ENCODE assay signal across 15 mouse cellular contexts in the genomic region with DNA sequence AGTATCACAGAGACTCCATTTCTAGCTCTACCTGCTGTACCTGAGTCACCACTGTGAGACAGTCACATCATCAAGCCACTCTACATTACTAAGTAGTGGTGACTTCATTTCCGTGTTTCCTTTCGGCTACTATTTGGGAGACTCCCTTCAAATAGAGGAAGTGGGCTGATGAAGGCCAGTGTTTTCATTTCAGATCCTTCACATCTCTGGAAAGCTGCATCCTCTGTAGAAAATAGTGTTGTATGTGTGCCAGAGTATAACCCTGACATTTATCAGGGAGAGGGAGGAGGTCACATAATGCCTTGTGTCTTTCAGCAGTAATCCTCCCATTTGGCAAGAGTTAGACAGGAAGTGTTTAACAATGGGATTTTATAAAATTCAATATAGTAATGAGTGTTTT.
A peak's percentile ranks its signal among the peaks of the same experiment; 100 is the strongest.
DNase-seq lines count a peak whose midpoint lies in the region; ATAC-seq and TF ChIP-seq lines count a peak whose summit lies in the region.
"Had no signal": no experiment of that assay in that cellular context is flagged by ENCODE, and none has a peak within 500 bp of the region (broad histone marks: within the 10 kb centered on the region; RNA-seq: fewer than 3 reads in every experiment).

No protein-coding gene starts in this region.

- peak; percentile 32 for ATAC-seq in heart, embryonic 13.5 days (ENCODE audit: extremely low read depth, insufficient number of reproducible peaks, low FRiP score, low TSS enrichment)
- ATAC-seq in heart, postnatal 0 days (ENCODE audit: insufficient read depth, low read depth) = peak; percentile 84
- no peak for ATAC-seq in midbrain, embryonic 15.5 days (replicated peaks)
- ATAC-seq in hindbrain, embryonic 13.5 days (ENCODE audit: low FRiP score) = no peak
- ATAC-seq: inflammation-experienced regulatory T-cells, adult 6 months; midbrain, embryonic 13.5 days had no signal

- WGBS in heart, embryonic 13.5 days = 56% methylated on average over 2 of the region's 2 CpGs
- 64% methylated on average over 2 of the region's 2 CpGs for WGBS in heart, postnatal 0 days
- WGBS in midbrain, embryonic 15.5 days = 90% methylated on average over 2 of the region's 2 CpGs
- 95% methylated on average over 2 of the region's 2 CpGs for WGBS in hindbrain, embryonic 13.5 days

- no peaks in the 10 kb centered on the region for H3K27me3 ChIP-seq in heart, embryonic 13.5 days (replicated peaks)
- H3K27me3 ChIP-seq in heart, postnatal 0 days (ENCODE audit: control insufficient read depth, insufficient read depth, low read length) = no peaks in the 10 kb centered on the region
- H3K27me3 ChIP-seq in midbrain, embryonic 15.5 days (replicated peaks) = no peaks in the 10 kb centered on the region
- H3K27me3 ChIP-seq in hindbrain, embryonic 13.5 days = no peaks in the 10 kb centered on the region
- H3K27me3 ChIP-seq: embryonic facial prominence, embryonic 15.5 days; forebrain, embryonic 12.5 days; midbrain, embryonic 13.5 days had no signal

- intact Hi-C loops in heart, postnatal 14 days (cut with DNase I) = loop anchor here (2.0 to 10.0 kb wide), 2 partner anchors 77 to 675 kb away; no protein-coding TSS in a partner anchor

- no peak for TF ChIP-seq CTCF in heart, postnatal 0 days (IDR thresholded peaks at IDR 0.05; ENCODE audit: low read depth)

- H3K4me3 ChIP-seq in heart, embryonic 13.5 days = no peak overlapping the region
- no peak overlapping the region for H3K4me3 ChIP-seq in heart, postnatal 0 days (ENCODE audit: low read depth, low read length)
- no peak overlapping the region for H3K4me3 ChIP-seq in midbrain, embryonic 15.5 days
- H3K4me3 ChIP-seq in hindbrain, embryonic 13.5 days = no peak overlapping the region
- H3K4me3 ChIP-seq: embryonic facial prominence, embryonic 15.5 days; forebrain, embryonic 12.5 days; left cerebral cortex, adult 2 months; midbrain, embryonic 13.5 days had no signal

- DNase-seq in heart, adult 11 months = peak; percentile 96
- no peak for DNase-seq in heart, postnatal 14 days
- DNase-seq in kidney, adult 9 months = peak; percentile 62
- DNase-seq in kidney, adult 18-20 months = no peak
- DNase-seq in heart, postnatal 0 days (ENCODE audit: low spot score) = peak; percentile 76
- DNase-seq: cerebellum, adult 9-11 months; thymus, adult 2 months had no signal

- H3K27ac ChIP-seq in heart, embryonic 13.5 days (replicated peaks) = peak overlapping the region; percentile 59
- H3K27ac ChIP-seq in heart, postnatal 0 days (ENCODE audit: low read depth) = 0 out of 2 replicates have a peak overlapping the region, but pooled peaks have one; percentile 73
- no peak overlapping the region for H3K27ac ChIP-seq in midbrain, embryonic 15.5 days
- H3K27ac ChIP-seq in hindbrain, embryonic 13.5 days = no peak overlapping the region
- H3K27ac ChIP-seq: embryonic facial prominence, embryonic 15.5 days; forebrain, embryonic 12.5 days; left cerebral cortex, adult 2 months; midbrain, embryonic 13.5 days had no signal

- TF ChIP-seq EP300 in heart, postnatal 0 days (IDR thresholded peaks at IDR 0.05; ENCODE audit: low read depth) = peak; percentile 82; the same call in 1 of the 2 replicates

- no peak overlapping the region for H3K4me2 ChIP-seq in heart, embryonic 13.5 days
- H3K4me2 ChIP-seq in heart, postnatal 0 days (ENCODE audit: low read depth, low read length) = no peak overlapping the region
- H3K4me2 ChIP-seq in midbrain, embryonic 15.5 days = no peak overlapping the region
- H3K4me2 ChIP-seq in hindbrain, embryonic 13.5 days = no peak overlapping the region
- H3K4me2 ChIP-seq: embryonic facial prominence, embryonic 15.5 days; forebrain, embryonic 12.5 days; midbrain, embryonic 13.5 days had no signal

- no peaks in the 10 kb centered on the region for H3K9me3 ChIP-seq in heart, embryonic 13.5 days
- H3K9me3 ChIP-seq in heart, postnatal 0 days (replicated peaks; ENCODE audit: control insufficient read depth, low read length) = no peaks in the 10 kb centered on the region
- no peaks in the 10 kb centered on the region for H3K9me3 ChIP-seq in midbrain, embryonic 15.5 days
- H3K9me3 ChIP-seq in hindbrain, embryonic 13.5 days = no peaks in the 10 kb centered on the region
- H3K9me3 ChIP-seq: embryonic facial prominence, embryonic 15.5 days; forebrain, embryonic 12.5 days; midbrain, embryonic 13.5 days had no signal

- peaks cover 58% of the 10 kb centered on the region for H3K4me1 ChIP-seq in heart, embryonic 13.5 days
- H3K4me1 ChIP-seq in heart, postnatal 0 days (ENCODE audit: control insufficient read depth, insufficient read depth) = peaks cover 11% of the 10 kb centered on the region; the same call in 1 of the 2 replicates
- no peaks in the 10 kb centered on the region for H3K4me1 ChIP-seq in midbrain, embryonic 15.5 days
- no peaks in the 10 kb centered on the region for H3K4me1 ChIP-seq in hindbrain, embryonic 13.5 days (replicated peaks)
- H3K4me1 ChIP-seq: embryonic facial prominence, embryonic 15.5 days; midbrain, embryonic 13.5 days had no signal

- peaks cover 60% of the 10 kb centered on the region for H3K36me3 ChIP-seq in heart, embryonic 13.5 days
- peaks cover 14% of the 10 kb centered on the region for H3K36me3 ChIP-seq in heart, postnatal 0 days (replicated peaks; ENCODE audit: control insufficient read depth, insufficient read depth, low read length)
- no peaks in the 10 kb centered on the region for H3K36me3 ChIP-seq in midbrain, embryonic 15.5 days (replicated peaks)
- H3K36me3 ChIP-seq in hindbrain, embryonic 13.5 days = 0 out of 2 replicates have a peak, but pooled peaks cover 3% of the 10 kb centered on the region
- H3K36me3 ChIP-seq: embryonic facial prominence, embryonic 15.5 days had no signal

- H3K9ac ChIP-seq in heart, embryonic 13.5 days = no peak overlapping the region
- H3K9ac ChIP-seq in heart, postnatal 0 days (replicated peaks; ENCODE audit: low read depth, low read length) = no peak overlapping the region
- no peak overlapping the region for H3K9ac ChIP-seq in midbrain, embryonic 15.5 days
- no peak overlapping the region for H3K9ac ChIP-seq in hindbrain, embryonic 13.5 days
- H3K9ac ChIP-seq: embryonic facial prominence, embryonic 15.5 days; forebrain, embryonic 12.5 days; midbrain, embryonic 13.5 days had no signal

Comparison
In these comparisons a context has a peak if more than half of its experiments do, and no peak if none do; other contexts are left out.
1. DNase-seq: peak in heart, adult 11 months (single experiment), kidney, adult 9 months (single experiment) and heart, postnatal 0 days (single experiment); none in heart, postnatal 14 days (0 of 2) and kidney, adult 18-20 months (single experiment).
2. ATAC-seq: peak in heart, embryonic 13.5 days (single experiment) and heart, postnatal 0 days (single experiment); none in midbrain, embryonic 15.5 days (single experiment) and hindbrain, embryonic 13.5 days (single experiment).
3. H3K27ac ChIP-seq: peak in heart, embryonic 13.5 days (single experiment) and heart, postnatal 0 days (single experiment); none in midbrain, embryonic 15.5 days (single experiment) and hindbrain, embryonic 13.5 days (single experiment).